Mouse (Mus musculus) kidney, postnatal 0 days (tissue): ENCODE data around the gene Ube2q2. TPM values are rescaled to one million over a fixed set of nuclear protein-coding genes. Genes with fewer than 3 reads are reported as not detected.

ENCODE experiments used
- ATAC-seq: fragments of 200-750 bp; cut with Nextera tagmentation; replicated peaks from 2 replicates; pipeline ENCODE4 v1.8.0; 2017; ENCODE audit warnings: low read depth, moderate number of reproducible peaks, moderate TSS enrichment, moderate library complexity; ENCODE audit not compliant: low FRiP score
- DNase-seq: peaks from one replicate; pipeline ENCODE4 v3.0.0-alpha.2; 2016; ENCODE audit warnings: low spot score
- H3K27ac ChIP-seq: fragments of 300-500 bp; sonication (generic); 2 replicates; pipeline ENCODE4 v1.5.1; 2014; ENCODE audit warnings: mild to moderate bottlenecking
- H3K27me3 ChIP-seq: fragments of 300-500 bp; sonication (generic); 2 replicates; pipeline ENCODE4 v1.6.1; 2014; ENCODE audit warnings: low read length, mixed read lengths; ENCODE audit not compliant: insufficient read depth
- H3K36me3 ChIP-seq: fragments of 300-500 bp; sonication (generic); 2 replicates; pipeline ENCODE4 v1.6.1; 2014; ENCODE audit warnings: low read length, mixed read lengths; ENCODE audit not compliant: insufficient read depth
- H3K4me1 ChIP-seq: fragments of 300-500 bp; sonication (generic); replicated peaks from 2 replicates; pipeline ENCODE4 v1.6.1; 2014; ENCODE audit warnings: antibody characterized with exemption, low read length, mixed read lengths; ENCODE audit not compliant: insufficient read depth
- H3K4me2 ChIP-seq: fragments of 300-500 bp; sonication (generic); 2 replicates; pipeline ENCODE4 v1.6.1; 2014; ENCODE audit warnings: mild to moderate bottlenecking, low read length, moderate library complexity, mixed read lengths
- H3K4me3 ChIP-seq: fragments of 300-500 bp; sonication (generic); replicated peaks from 2 replicates; pipeline ENCODE4 v1.5.1; 2014; ENCODE audit warnings: low read depth, low read length
- H3K9ac ChIP-seq: fragments of 300-500 bp; sonication (generic); 2 replicates; pipeline ENCODE4 v1.6.1; 2014; ENCODE audit warnings: low read depth, low read length
- H3K9me3 ChIP-seq: fragments of 300-500 bp; sonication (generic); replicated peaks from 2 replicates; pipeline ENCODE4 v1.6.1; 2016; ENCODE audit warnings: low read length, inconsistent platforms, mixed read lengths
- CTCF ChIP-seq: IDR thresholded peaks from 2 replicates; pipeline ENCODE4 v1.5.1; 2016; ENCODE audit warnings: antibody characterized with exemption, low read depth, mild to moderate bottlenecking, moderate library complexity
- WGBS: fragments of 180-500 bp; shearing (Covaris S2); extraction: QIAGEN DNeasy Blood & Tissue Kit; methylation state at CpG from one replicate; pipeline ENCODE4 v1.1.7; 2014; 5-methylcytosine and 5-hydroxymethylcytosine counted together
- polyA plus RNA-seq: library from polyadenylated mRNA; unstranded; fragments of >200 nt; fragmentation: Nextera tagmentation; extraction: Ambion mirVana; gene quantifications from 2 replicates; pipeline ENCODE4 v1.2.1, GENCODE M21; 2015

Ube2q2 gene
- polyA plus RNA-seq, 1 experiment from 2014 or later, result 29.7 TPM

DNA sequence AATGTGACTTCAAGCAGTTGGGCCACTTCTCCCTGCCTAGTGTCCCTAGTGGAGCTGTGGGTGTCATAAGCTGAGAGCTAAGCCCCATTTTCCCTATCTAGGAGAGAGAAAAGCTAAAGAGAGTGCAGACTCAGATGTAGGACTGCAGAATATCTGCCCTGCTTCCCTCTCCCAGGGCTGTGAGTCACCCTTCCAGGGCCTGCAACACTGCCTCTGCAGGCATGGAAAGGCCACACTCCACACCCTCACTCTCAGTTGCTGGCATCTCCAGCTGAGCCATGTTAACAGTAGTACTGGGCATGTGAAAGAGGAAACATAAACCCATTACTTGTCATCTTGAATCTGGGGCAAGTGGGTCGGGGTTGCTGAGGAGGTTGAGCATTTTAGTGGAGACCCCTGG lies 33.9 kb upstream of the Ube2q2 start:
- ATAC-seq (no peak), DNase-seq (no peak)
- Histone ChIP-seq H3K9ac (no peak overlapping the region), H3K36me3 (no peaks in the 10 kb centered on the region), H3K27me3 (no peaks in the 10 kb centered on the region), H3K4me1 (no peaks in the 10 kb centered on the region), H3K27ac (no peak overlapping the region), H3K9me3 (no peaks in the 10 kb centered on the region), H3K4me3 (no peak overlapping the region), H3K4me2 (no peak overlapping the region)
- TF ChIP-seq CTCF, result peak; percentile 17; the same call in 1 of the 2 replicates
- 71% methylated on average over 1 of the region's 1 CpGs for WGBS

DNA sequence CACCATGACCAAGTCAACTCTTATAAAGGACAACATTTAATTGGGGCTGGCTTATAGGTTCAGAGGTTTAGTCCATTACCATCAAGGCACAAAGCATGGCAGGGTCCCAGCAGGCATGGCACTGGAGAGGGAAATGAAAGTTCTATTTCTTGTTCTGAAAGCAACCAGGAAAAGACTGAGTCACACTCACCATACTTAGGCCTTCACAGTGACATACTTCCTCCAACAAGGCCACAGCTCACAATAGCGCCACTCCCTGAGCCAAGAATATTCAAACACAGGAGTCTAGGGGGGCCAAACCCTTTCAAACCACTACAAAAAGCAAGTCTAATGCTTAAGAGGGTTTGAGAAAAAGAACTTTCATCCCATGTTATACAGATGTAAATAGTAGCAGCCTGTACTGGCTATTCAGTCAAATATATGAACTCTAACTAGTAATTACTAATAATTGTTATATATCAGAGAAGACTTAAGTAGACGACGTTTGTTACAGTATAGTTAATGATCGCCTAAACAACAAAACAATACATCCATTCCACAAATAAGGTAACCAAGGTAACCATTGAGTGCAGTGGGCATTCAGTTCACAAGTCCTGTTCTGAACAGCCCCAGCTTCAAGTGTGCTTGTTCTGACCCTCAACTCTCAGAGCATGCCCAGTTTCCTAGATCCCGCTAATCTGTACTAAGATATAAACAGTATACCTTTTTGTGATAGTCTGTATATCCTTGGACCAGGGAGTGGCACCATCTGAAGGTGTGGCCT lies 31.2 kb upstream of the Ube2q2 start:
- 94% methylated on average over 5 of the region's 5 CpGs for WGBS
- no peak overlapping the region for H3K4me2 ChIP-seq
- H3K27me3 ChIP-seq, result no peaks in the 10 kb centered on the region
- no peak overlapping the region for H3K4me3 ChIP-seq
- DNase-seq (no peak), ATAC-seq (no peak)
- H3K4me1 ChIP-seq, result no peaks in the 10 kb centered on the region
- no peak overlapping the region for H3K27ac ChIP-seq
- no peaks in the 10 kb centered on the region for H3K9me3 ChIP-seq
- no peaks in the 10 kb centered on the region for H3K36me3 ChIP-seq
- H3K9ac ChIP-seq, result no peak overlapping the region
- no peak for TF ChIP-seq CTCF

DNA sequence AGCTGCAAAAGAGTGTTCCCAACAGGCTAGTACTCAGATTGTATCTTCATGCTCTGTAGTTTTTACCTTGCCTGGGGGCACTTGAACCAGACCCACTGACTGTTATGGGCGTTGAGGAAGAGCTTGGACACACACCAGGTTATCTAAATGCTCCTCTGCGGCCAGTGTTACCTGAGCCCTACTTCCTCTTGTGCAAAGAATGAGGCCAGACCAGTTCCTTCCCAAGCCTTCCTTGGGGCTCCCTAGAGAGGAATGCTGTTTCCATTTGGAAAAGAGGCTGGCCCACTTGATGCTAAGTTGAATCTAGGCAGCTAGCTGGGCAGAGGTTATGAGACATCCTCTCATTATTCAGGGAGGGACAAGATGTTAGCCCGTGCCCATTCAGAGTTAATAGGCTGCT lies 26.1 kb upstream of the Ube2q2 start:
- DNase-seq (no peak), ATAC-seq (no peak)
- Histone ChIP-seq H3K36me3 (no peaks in the 10 kb centered on the region), H3K4me2 (no peak overlapping the region), H3K4me1 (no peaks in the 10 kb centered on the region), H3K9me3 (no peaks in the 10 kb centered on the region), H3K27me3 (no peaks in the 10 kb centered on the region), H3K9ac (no peak overlapping the region), H3K27ac (no peak overlapping the region), H3K4me3 (no peak overlapping the region)
- TF ChIP-seq CTCF, result no peak
- 39% methylated on average over 3 of the region's 3 CpGs for WGBS

DNA sequence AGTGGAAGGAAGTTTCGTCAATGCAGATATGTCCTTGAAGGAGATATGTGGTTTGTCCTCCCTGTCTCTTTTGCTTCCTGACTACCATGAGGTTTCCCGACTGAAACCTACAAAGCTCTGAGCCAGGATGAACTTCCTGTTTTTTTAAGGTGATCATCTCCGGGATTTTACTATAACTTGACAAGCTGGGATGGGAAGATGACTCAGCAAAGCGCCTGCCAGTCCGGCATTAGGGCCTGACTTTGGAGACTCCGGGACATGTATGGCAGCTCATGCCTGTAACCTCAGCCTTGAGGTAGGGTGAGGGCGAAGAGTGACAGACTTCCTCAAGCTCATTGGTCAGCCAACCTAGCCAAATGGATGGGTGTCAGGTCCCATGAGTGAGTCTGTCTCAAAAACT lies 22.9 kb upstream of the Ube2q2 start:
- Histone ChIP-seq H3K4me3 (no peak overlapping the region), H3K9me3 (no peaks in the 10 kb centered on the region), H3K27ac (no peak overlapping the region), H3K4me1 (no peaks in the 10 kb centered on the region), H3K27me3 (no peaks in the 10 kb centered on the region), H3K4me2 (no peak overlapping the region), H3K9ac (no peak overlapping the region), H3K36me3 (no peaks in the 10 kb centered on the region)
- ATAC-seq (no peak), DNase-seq (no peak)
- 79% methylated on average over 7 of the region's 7 CpGs for WGBS
- TF ChIP-seq CTCF, result no peak

DNA sequence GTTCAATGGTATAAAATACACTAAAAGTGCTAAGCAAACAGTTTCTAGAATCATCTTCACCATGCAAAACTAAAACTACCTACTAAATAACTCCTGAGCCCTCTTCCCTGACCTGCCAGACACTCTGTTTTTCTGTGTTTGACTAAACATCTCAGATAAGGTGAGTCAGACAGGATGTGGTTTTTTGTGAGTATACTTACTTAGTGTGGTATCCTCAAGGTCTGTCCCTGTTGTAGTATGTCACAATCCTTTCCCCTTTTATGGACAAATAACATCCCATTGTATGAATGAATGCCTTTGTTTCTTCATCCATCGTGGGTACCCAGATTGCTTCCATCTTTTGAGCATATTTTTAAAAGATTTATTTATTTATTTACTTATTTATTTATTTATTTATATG lies 22.4 kb upstream of the Ube2q2 start:
- no peak for ATAC-seq
- no peaks in the 10 kb centered on the region for H3K36me3 ChIP-seq
- WGBS, result 81% methylated on average over 1 of the region's 1 CpGs
- no peak for TF ChIP-seq CTCF
- H3K4me2 ChIP-seq, result no peak overlapping the region
- no peak overlapping the region for H3K9ac ChIP-seq
- H3K27me3 ChIP-seq, result no peaks in the 10 kb centered on the region
- no peak for DNase-seq
- no peaks in the 10 kb centered on the region for H3K9me3 ChIP-seq
- H3K4me1 ChIP-seq, result no peaks in the 10 kb centered on the region
- no peak overlapping the region for H3K27ac ChIP-seq
- H3K4me3 ChIP-seq, result no peak overlapping the region

DNA sequence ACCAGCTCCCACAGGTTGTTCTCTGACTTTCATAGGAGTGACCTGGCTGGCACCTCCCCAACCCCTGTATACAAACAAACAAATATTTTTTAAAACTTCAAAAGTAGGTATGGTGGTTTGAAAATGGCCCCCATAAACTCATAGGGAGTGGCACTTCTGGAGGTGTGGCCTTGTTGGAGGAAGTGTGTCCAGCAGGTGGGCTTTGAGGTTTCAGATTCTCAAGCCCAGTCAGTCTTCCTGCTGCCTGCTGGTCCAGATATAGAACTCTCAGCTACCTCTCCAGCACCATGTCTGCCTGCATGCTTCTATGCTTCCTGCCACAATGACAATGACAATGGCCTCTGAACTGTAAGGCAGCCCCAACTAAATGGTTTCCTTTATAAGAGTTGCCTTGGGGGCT lies 16.8 kb upstream of the Ube2q2 start:
- Histone ChIP-seq H3K36me3 (no peaks in the 10 kb centered on the region), H3K4me3 (no peak overlapping the region), H3K4me1 (no peaks in the 10 kb centered on the region), H3K27me3 (no peaks in the 10 kb centered on the region), H3K9me3 (no peaks in the 10 kb centered on the region), H3K27ac (no peak overlapping the region), H3K4me2 (no peak overlapping the region), H3K9ac (no peak overlapping the region)
- ATAC-seq, result no peak
- TF ChIP-seq CTCF, result no peak
- no peak for DNase-seq

DNA sequence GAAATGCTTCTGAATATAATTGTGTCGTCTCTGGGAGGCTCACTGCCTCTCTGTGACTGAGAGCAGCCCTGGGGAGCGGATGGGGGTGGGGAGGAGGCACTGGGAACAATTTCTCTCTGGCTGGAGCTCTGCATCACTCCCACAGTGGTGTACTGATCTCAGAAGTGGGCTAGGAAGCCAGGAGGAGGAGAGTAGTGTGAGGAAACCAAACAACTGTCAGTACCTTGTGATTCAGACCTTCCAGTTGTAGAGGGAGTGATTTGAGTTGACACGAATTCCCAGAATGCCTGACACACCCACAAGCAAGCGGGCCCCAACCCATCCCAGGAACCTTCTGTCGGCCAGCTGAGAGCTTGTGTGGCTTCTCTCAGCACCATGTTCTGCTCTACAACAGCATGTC lies 12.1 kb upstream of the Ube2q2 start:
- no peak for DNase-seq
- ATAC-seq, result no peak
- no peaks in the 10 kb centered on the region for H3K4me1 ChIP-seq
- no peak for TF ChIP-seq CTCF
- H3K9ac ChIP-seq, result no peak overlapping the region
- H3K4me3 ChIP-seq, result no peak overlapping the region
- H3K27ac ChIP-seq, result no peak overlapping the region
- H3K36me3 ChIP-seq, result no peaks in the 10 kb centered on the region
- no peak overlapping the region for H3K4me2 ChIP-seq
- H3K27me3 ChIP-seq, result no peaks in the 10 kb centered on the region
- 31% methylated on average over 5 of the region's 5 CpGs for whole genome bisulfite sequencing
- no peaks in the 10 kb centered on the region for H3K9me3 ChIP-seq
